Mouse (Mus musculus) CH12.LX (cell line): ENCODE measurements around the gene Lpar3.

ENCODE experiments used
- CTCF ChIP-seq, 2 experiments: IDR thresholded peaks in 1 of 2; conservative IDR thresholded peaks in 1 of 2; 2 replicates each; pipeline ENCODE4 v1.5.1; 2011 to 2012; ENCODE audit warnings: low read depth in 2 of 2, low read length in 2 of 2, improper control_type of control experiment in 1 of 2, inconsistent platforms in 1 of 2, mild to moderate bottlenecking in 1 of 2, moderate library complexity in 1 of 2
- KAT2A ChIP-seq: IDR thresholded peaks from 2 replicates; pipeline ENCODE4 v1.6.1; 2012; ENCODE audit warnings: low read length, improper control_type of control experiment, inconsistent platforms; ENCODE audit not compliant: insufficient replicate concordance
- USF1 ChIP-seq: IDR thresholded peaks from 2 replicates; pipeline ENCODE4 v1.6.1; 2014; ENCODE audit warnings: low read depth, mild to moderate bottlenecking, inconsistent platforms, low read length, improper control_type of control experiment
- ZNF384 ChIP-seq: IDR thresholded peaks from 2 replicates; pipeline ENCODE4 v1.6.1; 2012; ENCODE audit warnings: low read depth, low read length, improper control_type of control experiment, inconsistent platforms

DNA sequence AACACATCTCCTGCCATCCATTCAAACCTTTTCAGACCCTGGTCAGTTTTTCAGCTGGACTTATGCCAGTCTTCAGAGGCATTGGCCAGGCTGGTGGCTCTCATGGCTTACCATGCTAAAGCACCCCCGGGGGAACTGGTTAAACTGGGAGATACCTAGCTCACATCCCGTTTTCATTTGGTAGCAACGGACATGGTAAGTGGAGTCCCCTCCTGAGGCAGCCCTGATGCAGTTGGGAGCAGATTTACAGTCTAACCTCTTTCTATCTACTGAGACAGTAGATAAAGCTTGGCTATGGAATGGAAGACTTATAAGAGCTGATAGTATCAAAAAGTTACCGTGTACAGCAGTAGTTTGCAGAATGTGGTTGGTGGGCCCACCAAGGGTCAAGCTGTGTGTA, 56.2 kb downstream of the Lpar3 start:
- no peak for TF ChIP-seq USF1
- no peak for TF ChIP-seq CTCF (conservative IDR thresholded peaks at IDR 0.05 in 1 of 2, IDR thresholded peaks at IDR 0.05 in 1 of 2; ENCODE audit: low read depth in 2 of 2, low read length in 2 of 2)
- no peak for TF ChIP-seq ZNF384
- no peak for TF ChIP-seq KAT2A
